Mouse (Mus musculus): ENCODE data around the gene Lce1k. TPM values are rescaled to one million over a fixed set of nuclear protein-coding genes. Genes with fewer than 3 reads are reported as not detected.

The Lce1k gene
- polyA plus RNA-seq, 1 experiment from 2014 or later, result not detected

Other genes with a start within 250 kb of the Lce1k start
- 0.09 TPM in 1 of 2 replicates, not detected in the other for gene Ivl, start 234.2 kb downstream of the Lce1k start, polyA plus RNA-seq (2015; fragmentation: Nextera tagmentation; extraction: Ambion mirVana)
- not detected in 2 replicates for gene Smcp, start 218.9 kb downstream of the Lce1k start, polyA plus RNA-seq (2015; fragmentation: Nextera tagmentation; extraction: Ambion mirVana)
- not detected in 2 replicates for gene 2210017I01Rik, start 200.4 kb downstream of the Lce1k start, polyA plus RNA-seq (2015; fragmentation: Nextera tagmentation; extraction: Ambion mirVana)
- not detected in 2 replicates for gene Lce6a, start 186.2 kb downstream of the Lce1k start, polyA plus RNA-seq (2015; fragmentation: Nextera tagmentation; extraction: Ambion mirVana)
- not detected in 2 replicates for gene Lce1a1, start 159.6 kb downstream of the Lce1k start, polyA plus RNA-seq (2015; fragmentation: Nextera tagmentation; extraction: Ambion mirVana)
- gene Lce1b, start 151.0 kb downstream of the Lce1k start, polyA plus RNA-seq (2015; fragmentation: Nextera tagmentation; extraction: Ambion mirVana), result not detected in 2 replicates
- not detected in 2 replicates for gene Lce1a2, start 137.6 kb downstream of the Lce1k start, polyA plus RNA-seq (2015; fragmentation: Nextera tagmentation; extraction: Ambion mirVana)
- gene Lce1c, start 128.6 kb downstream of the Lce1k start, polyA plus RNA-seq (2015; fragmentation: Nextera tagmentation; extraction: Ambion mirVana), result not detected in 2 replicates
- gene Lce1d, start 120.7 kb downstream of the Lce1k start, polyA plus RNA-seq (2015; fragmentation: Nextera tagmentation; extraction: Ambion mirVana), result not detected in 2 replicates
- gene Lce1e, start 98.8 kb downstream of the Lce1k start, polyA plus RNA-seq (2015; fragmentation: Nextera tagmentation; extraction: Ambion mirVana), result not detected in 2 replicates
- gene Lce1f, start 87.5 kb downstream of the Lce1k start, polyA plus RNA-seq (2015; fragmentation: Nextera tagmentation; extraction: Ambion mirVana), result not detected in 2 replicates
- not detected in 2 replicates for gene Gm38119, start 68.8 kb downstream of the Lce1k start, polyA plus RNA-seq (2015; fragmentation: Nextera tagmentation; extraction: Ambion mirVana)
- not detected in 2 replicates for gene Lce1g, start 55.6 kb downstream of the Lce1k start, polyA plus RNA-seq (2015; fragmentation: Nextera tagmentation; extraction: Ambion mirVana)
- not detected in 2 replicates for gene Lce1h, start 42.8 kb downstream of the Lce1k start, polyA plus RNA-seq (2015; fragmentation: Nextera tagmentation; extraction: Ambion mirVana)
- not detected in 2 replicates for gene Lce1i, start 29.0 kb downstream of the Lce1k start, polyA plus RNA-seq (2015; fragmentation: Nextera tagmentation; extraction: Ambion mirVana)
- gene Lce1j, start 17.4 kb downstream of the Lce1k start, polyA plus RNA-seq (2015; fragmentation: Nextera tagmentation; extraction: Ambion mirVana), result not detected in 2 replicates
- not detected in 2 replicates for gene Kprp, start 19.4 kb upstream of the Lce1k start, polyA plus RNA-seq (2015; fragmentation: Nextera tagmentation; extraction: Ambion mirVana)
- gene Lce1l, start 43.4 kb upstream of the Lce1k start, polyA plus RNA-seq (2015; fragmentation: Nextera tagmentation; extraction: Ambion mirVana), result not detected in 2 replicates
- gene 2310050C09Rik, start 62.3 kb upstream of the Lce1k start, polyA plus RNA-seq (2015; fragmentation: Nextera tagmentation; extraction: Ambion mirVana), result not detected in 2 replicates
- not detected in 2 replicates for gene Lce3a, start 118.3 kb upstream of the Lce1k start, polyA plus RNA-seq (2015; fragmentation: Nextera tagmentation; extraction: Ambion mirVana)
- gene Lce3b, start 125.1 kb upstream of the Lce1k start, polyA plus RNA-seq (2015; fragmentation: Nextera tagmentation; extraction: Ambion mirVana), result not detected in 2 replicates
- not detected in 2 replicates for gene Lce3c, start 136.6 kb upstream of the Lce1k start, polyA plus RNA-seq (2015; fragmentation: Nextera tagmentation; extraction: Ambion mirVana)
- not detected in 2 replicates for gene Lce3d, start 149.5 kb upstream of the Lce1k start, polyA plus RNA-seq (2015; fragmentation: Nextera tagmentation; extraction: Ambion mirVana)
- gene Lce3e, start 159.2 kb upstream of the Lce1k start, polyA plus RNA-seq (2015; fragmentation: Nextera tagmentation; extraction: Ambion mirVana), result not detected in 2 replicates
- gene Lce3f, start 184.3 kb upstream of the Lce1k start, polyA plus RNA-seq (2015; fragmentation: Nextera tagmentation; extraction: Ambion mirVana), result 0.29 TPM in 1 of 2 replicates, not detected in the other
- gene Crct1, start 207.8 kb upstream of the Lce1k start, polyA plus RNA-seq (2015; fragmentation: Nextera tagmentation; extraction: Ambion mirVana), result 0.18 TPM in 1 of 2 replicates, not detected in the other
- not detected in 2 replicates for gene Lce1m, start 211.2 kb upstream of the Lce1k start, polyA plus RNA-seq (2015; fragmentation: Nextera tagmentation; extraction: Ambion mirVana)